Mouse (Mus musculus) stomach, embryonic 16.5 days (tissue): ENCODE measurements around the gene Klhl40. TPM values are rescaled to one million over a fixed set of nuclear protein-coding genes. Genes with fewer than 3 reads are reported as not detected.

Experiments
- ATAC-seq: fragments of 200-750 bp; cut with Nextera tagmentation; 2 replicates; pipeline ENCODE4 v1.8.0; 2017; ENCODE audit warnings: moderate number of reproducible peaks, moderate TSS enrichment; ENCODE audit not compliant: insufficient read depth, low FRiP score
- H3K27ac ChIP-seq: fragments of 300-500 bp; sonication (generic); 2 replicates; pipeline ENCODE4 v1.5.1; 2014; ENCODE audit warnings: low read length
- H3K27me3 ChIP-seq: fragments of 300-500 bp; sonication (generic); 2 replicates; pipeline ENCODE4 v1.6.1; 2014; ENCODE audit warnings: low read length, control low read depth, mixed read lengths; ENCODE audit not compliant: control insufficient read depth, insufficient read depth
- H3K36me3 ChIP-seq: fragments of 300-500 bp; sonication (generic); 2 replicates; pipeline ENCODE4 v1.6.1; 2014; ENCODE audit warnings: low read length; ENCODE audit not compliant: control insufficient read depth, insufficient read depth
- H3K4me1 ChIP-seq: fragments of 300-500 bp; sonication (generic); 2 replicates; pipeline ENCODE4 v1.6.1; 2014; ENCODE audit warnings: low read length, control low read depth, mixed read lengths; ENCODE audit not compliant: control insufficient read depth, insufficient read depth
- H3K4me2 ChIP-seq: fragments of 300-500 bp; sonication (generic); 2 replicates; pipeline ENCODE4 v1.6.1; 2014; ENCODE audit warnings: low read depth, low read length, mixed read lengths
- H3K4me3 ChIP-seq: fragments of 300-500 bp; sonication (generic); replicated peaks from 2 replicates; pipeline ENCODE4 v1.5.1; 2014; ENCODE audit warnings: mild to moderate bottlenecking, low read length
- H3K9ac ChIP-seq: fragments of 300-500 bp; sonication (generic); 2 replicates; pipeline ENCODE4 v1.6.1; 2014; ENCODE audit warnings: low read length
- H3K9me3 ChIP-seq: fragments of 300-500 bp; sonication (generic); replicated peaks from 2 replicates; pipeline ENCODE4 v1.6.1; 2016; ENCODE audit warnings: low read length, control low read depth; ENCODE audit not compliant: control insufficient read depth
- WGBS: fragments of 180-500 bp; shearing (Covaris S2); extraction: QIAGEN DNeasy Blood & Tissue Kit; methylation state at CpG from one replicate; pipeline ENCODE4 v1.1.7; 2014; 5-methylcytosine and 5-hydroxymethylcytosine counted together
- polyA plus RNA-seq: library from polyadenylated mRNA; unstranded; fragments of >200 nt; fragmentation: Nextera tagmentation; extraction: Ambion mirVana; gene quantifications from 2 replicates; pipeline ENCODE4 v1.2.1, GENCODE M21; 2015

Gene Klhl40
- polyA plus RNA-seq, 1 experiment from 2014 or later: 8.0 TPM

GRCm38 (mm10) chr9:121794972-121795539 is 17.6 kb downstream of the Klhl40 start:
- H3K9ac ChIP-seq: no peak overlapping the region
- no peaks in the 10 kb centered on the region for H3K27me3 ChIP-seq
- no peak overlapping the region for H3K4me2 ChIP-seq
- H3K27ac ChIP-seq: no peak overlapping the region
- no peaks in the 10 kb centered on the region for H3K36me3 ChIP-seq
- no peak overlapping the region for H3K4me3 ChIP-seq
- 48% methylated on average over 1 of the region's 1 CpGs for WGBS
- no peak for ATAC-seq
- H3K4me1 ChIP-seq: peaks cover 13% of the 10 kb centered on the region; the same call in 1 of the 2 replicates
- H3K9me3 ChIP-seq: no peaks in the 10 kb centered on the region

- Histone ChIP-seq H3K4me2 (peak overlapping the region; percentile 26; the same call in 1 of the 2 replicates), H3K36me3 (no peaks in the 10 kb centered on the region), H3K27ac (no peak overlapping the region), H3K9me3 (no peaks in the 10 kb centered on the region), H3K27me3 (no peaks in the 10 kb centered on the region), H3K9ac (0 out of 2 replicates have a peak overlapping the region, but pooled peaks have one; percentile 3), H3K4me3 (no peak overlapping the region), H3K4me1 (peaks cover 10% of the 10 kb centered on the region; the same call in 1 of the 2 replicates)
- 15% methylated on average over 12 of the region's 12 CpGs for WGBS
- ATAC-seq: peak; percentile 51
Observed at GRCm38 (mm10) chr9:121797722-121798121, 20.3 kb downstream of the Klhl40 start.

DNA sequence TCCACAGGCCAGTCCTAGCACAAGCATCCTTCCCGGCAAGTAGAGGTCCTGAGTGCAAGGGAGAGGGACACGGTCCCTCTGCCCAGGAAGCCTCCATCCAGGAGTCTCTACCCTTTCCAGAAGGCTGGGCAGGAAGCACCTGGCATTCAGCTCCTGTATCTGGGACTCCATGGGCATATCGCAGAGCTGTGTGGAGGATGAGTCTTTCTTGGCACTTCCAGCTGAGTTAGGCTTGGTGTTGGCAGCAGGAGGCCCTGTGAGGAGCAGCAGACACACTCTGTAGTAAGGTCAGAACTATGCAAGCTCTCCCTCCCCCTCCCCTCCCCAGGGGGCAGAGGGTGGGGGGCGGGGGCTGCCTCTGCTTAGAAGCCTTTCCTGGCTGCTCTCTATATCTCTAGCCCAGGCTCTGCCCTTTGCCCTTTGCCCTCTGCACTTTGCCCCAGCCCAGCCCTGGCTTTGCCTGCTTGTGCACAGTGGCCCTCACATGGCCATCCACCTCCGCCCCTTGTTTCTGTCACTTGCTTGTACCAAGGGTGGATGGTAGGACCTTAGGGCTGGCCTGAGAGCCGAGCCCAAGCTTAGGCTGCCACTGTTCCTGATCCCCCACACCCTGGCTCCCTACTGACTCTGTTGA is 21.6 kb downstream of the Klhl40 start:
- H3K9ac ChIP-seq: no peak overlapping the region
- 39% methylated on average over 6 of the region's 6 CpGs for WGBS
- H3K27ac ChIP-seq: no peak overlapping the region
- H3K4me1 ChIP-seq: peaks cover 10% of the 10 kb centered on the region; the same call in 1 of the 2 replicates
- H3K4me2 ChIP-seq: no peak overlapping the region
- H3K4me3 ChIP-seq: no peak overlapping the region
- no peaks in the 10 kb centered on the region for H3K9me3 ChIP-seq
- no peaks in the 10 kb centered on the region for H3K27me3 ChIP-seq
- H3K36me3 ChIP-seq: no peaks in the 10 kb centered on the region
- no peak for ATAC-seq

DNA sequence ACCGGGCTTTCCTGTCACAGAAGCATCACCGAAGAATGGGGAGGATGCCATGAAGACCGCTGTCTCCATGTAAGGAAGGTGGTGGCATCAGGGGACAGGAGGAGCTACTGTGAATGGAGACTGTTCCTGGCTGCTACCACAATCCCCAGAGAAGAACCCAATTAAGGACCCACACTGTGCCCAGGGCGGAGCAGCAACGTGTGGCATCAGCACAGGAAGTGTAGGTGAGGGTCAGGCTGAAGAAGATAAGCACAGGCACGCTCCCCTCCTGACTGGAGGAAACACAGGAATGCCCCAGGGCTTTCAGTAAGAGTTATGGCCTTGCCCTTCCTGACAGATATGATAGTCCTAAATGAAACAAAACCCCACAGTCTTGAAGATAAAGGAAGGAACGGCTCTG is 25.3 kb downstream of the Klhl40 start:
- H3K4me2 ChIP-seq: no peak overlapping the region
- ATAC-seq: no peak
- H3K27me3 ChIP-seq: no peaks in the 10 kb centered on the region
- no peak overlapping the region for H3K27ac ChIP-seq
- no peak overlapping the region for H3K4me3 ChIP-seq
- H3K36me3 ChIP-seq: no peaks in the 10 kb centered on the region
- peaks cover 10% of the 10 kb centered on the region; the same call in 1 of the 2 replicates for H3K4me1 ChIP-seq
- no peak overlapping the region for H3K9ac ChIP-seq
- WGBS: 46% methylated on average over 7 of the region's 7 CpGs
- H3K9me3 ChIP-seq: no peaks in the 10 kb centered on the region

DNA sequence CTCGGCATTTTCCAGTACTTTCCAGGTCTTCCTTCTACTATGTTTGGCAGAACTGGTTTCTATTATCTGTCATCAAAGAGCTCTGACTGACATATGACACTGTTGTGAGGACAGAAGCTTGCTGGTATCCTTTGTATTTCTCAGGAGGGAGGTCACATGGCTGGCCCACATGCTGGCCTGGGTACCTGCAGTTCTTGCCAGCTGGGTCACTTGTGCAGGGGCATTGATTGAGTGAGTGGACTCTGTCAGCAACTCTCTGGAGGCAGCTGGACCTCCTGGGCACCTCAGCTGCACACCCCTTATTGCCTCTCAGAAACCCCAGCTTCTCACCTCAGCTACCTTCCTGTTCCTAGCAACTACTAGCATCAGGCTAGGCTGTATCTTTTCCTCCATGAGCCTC is 30.1 kb downstream of the Klhl40 start:
- no peaks in the 10 kb centered on the region for H3K27me3 ChIP-seq
- WGBS: 61% methylated on average over 1 of the region's 1 CpGs
- H3K4me1 ChIP-seq: peaks cover 7% of the 10 kb centered on the region
- H3K4me2 ChIP-seq: no peak overlapping the region
- H3K4me3 ChIP-seq: no peak overlapping the region
- H3K9me3 ChIP-seq: no peaks in the 10 kb centered on the region
- H3K9ac ChIP-seq: no peak overlapping the region
- no peak for ATAC-seq
- no peaks in the 10 kb centered on the region for H3K36me3 ChIP-seq
- no peak overlapping the region for H3K27ac ChIP-seq

DNA sequence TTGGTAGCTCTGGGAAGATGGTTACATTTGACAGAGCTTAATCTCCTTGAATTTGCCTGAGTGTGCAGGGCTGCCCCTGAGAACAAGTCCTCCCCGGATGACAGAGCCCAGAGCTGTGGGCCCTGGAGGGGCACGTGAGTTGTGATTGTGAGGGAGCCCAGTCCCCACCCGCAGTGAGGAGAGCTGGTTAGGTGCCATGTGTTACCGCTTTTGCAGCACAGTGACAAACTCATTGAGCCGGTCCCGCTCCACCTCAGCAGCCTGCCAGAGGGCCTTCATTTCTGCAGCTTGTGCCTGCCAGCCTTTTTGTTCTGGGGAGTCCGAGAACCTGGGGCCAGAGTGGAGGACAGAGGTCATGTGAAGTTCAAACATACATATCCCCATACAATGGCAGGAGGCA is 30.5 kb downstream of the Klhl40 start:
- Histone ChIP-seq H3K4me2 (no peak overlapping the region), H3K9ac (no peak overlapping the region), H3K4me1 (peaks cover 7% of the 10 kb centered on the region), H3K4me3 (no peak overlapping the region), H3K27me3 (no peaks in the 10 kb centered on the region), H3K36me3 (no peaks in the 10 kb centered on the region), H3K27ac (no peak overlapping the region), H3K9me3 (no peaks in the 10 kb centered on the region)
- no peak for ATAC-seq
- WGBS: 61% methylated on average over 7 of the region's 7 CpGs

- peaks cover 7% of the 10 kb centered on the region for H3K4me1 ChIP-seq
- no peak overlapping the region for H3K27ac ChIP-seq
- no peak overlapping the region for H3K9ac ChIP-seq
- 72% methylated on average over 3 of the region's 3 CpGs for WGBS
- no peak for ATAC-seq
- H3K9me3 ChIP-seq: no peaks in the 10 kb centered on the region
- H3K4me3 ChIP-seq: no peak overlapping the region
- H3K27me3 ChIP-seq: no peaks in the 10 kb centered on the region
- no peaks in the 10 kb centered on the region for H3K36me3 ChIP-seq
- H3K4me2 ChIP-seq: no peak overlapping the region
Observed at GRCm38 (mm10) chr9:121808511-121808910, 31.1 kb downstream of the Klhl40 start.

DNA sequence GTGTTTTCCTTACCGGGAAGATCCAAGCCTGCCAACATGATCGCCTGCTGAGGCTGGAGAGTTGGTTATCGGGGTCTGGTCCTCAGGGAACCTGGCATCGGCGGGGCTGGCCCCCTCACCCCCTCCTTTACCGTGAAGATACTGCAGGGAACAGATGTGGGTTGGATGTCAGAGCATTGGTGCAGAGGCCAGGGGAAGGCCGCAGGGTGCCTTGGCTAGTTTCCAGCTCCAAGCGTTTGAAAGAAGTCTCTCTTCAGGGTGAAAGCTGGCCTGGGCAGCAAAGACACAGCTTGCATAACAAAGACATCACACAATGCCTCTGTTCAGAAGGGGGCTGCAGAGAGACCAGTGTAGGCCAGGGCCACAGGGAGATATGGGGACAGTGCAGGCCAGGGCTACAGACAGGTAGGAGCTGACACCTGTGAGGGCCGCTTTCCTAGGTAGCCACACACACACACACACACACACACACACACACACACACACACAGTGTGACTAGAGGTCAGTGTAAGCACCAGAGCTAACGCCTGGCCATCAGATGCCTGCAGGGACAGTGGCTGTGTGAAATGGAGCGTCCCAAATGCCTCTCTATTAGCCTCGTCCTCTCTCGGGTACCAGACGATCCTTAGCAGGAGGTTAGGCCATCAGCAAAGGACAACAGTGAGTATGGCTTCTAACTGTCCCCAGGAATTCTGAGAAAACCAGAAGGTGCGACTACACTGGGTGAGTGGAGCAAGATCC is 32.8 kb downstream of the Klhl40 start:
- 40% methylated on average over 15 of the region's 15 CpGs for WGBS
- no peaks in the 10 kb centered on the region for H3K27me3 ChIP-seq
- ATAC-seq: peak; percentile 44; the same call in 1 of the 2 replicates
- peaks cover 7% of the 10 kb centered on the region for H3K4me1 ChIP-seq
- H3K27ac ChIP-seq: no peak overlapping the region
- H3K9me3 ChIP-seq: no peaks in the 10 kb centered on the region
- no peak overlapping the region for H3K4me3 ChIP-seq
- 0 out of 2 replicates have a peak overlapping the region, but pooled peaks have one; percentile 2 for H3K9ac ChIP-seq
- peak overlapping the region; percentile 17; the same call in 1 of the 2 replicates for H3K4me2 ChIP-seq
- H3K36me3 ChIP-seq: no peaks in the 10 kb centered on the region

- WGBS: 56% methylated on average over 6 of the region's 6 CpGs
- H3K9ac ChIP-seq: no peak overlapping the region
- no peaks in the 10 kb centered on the region for H3K36me3 ChIP-seq
- peaks cover 3% of the 10 kb centered on the region for H3K4me1 ChIP-seq
- H3K4me2 ChIP-seq: no peak overlapping the region
- no peaks in the 10 kb centered on the region for H3K9me3 ChIP-seq
- no peak overlapping the region for H3K27ac ChIP-seq
- ATAC-seq: no peak
- H3K4me3 ChIP-seq: no peak overlapping the region
- no peaks in the 10 kb centered on the region for H3K27me3 ChIP-seq
Observed at GRCm38 (mm10) chr9:121815183-121815582, 37.8 kb downstream of the Klhl40 start.
